Mouse (Mus musculus) bone marrow macrophage, adult 2 months (primary cell): ENCODE measurements around the gene Vwf.
A peak's percentile ranks its signal among the peaks of the same experiment; 100 is the strongest.

Experiments
- CTCF ChIP-seq: IDR thresholded peaks from 2 replicates; pipeline ENCODE4 v1.5.1; 2012; ENCODE audit warnings: low read depth, mild to moderate bottlenecking, low read length, moderate library complexity
- POLR2A ChIP-seq: IDR thresholded peaks from 2 replicates; pipeline ENCODE4 v1.6.1; 2012; ENCODE audit warnings: mild to moderate bottlenecking, low read depth, low read length, borderline replicate concordance

DNA sequence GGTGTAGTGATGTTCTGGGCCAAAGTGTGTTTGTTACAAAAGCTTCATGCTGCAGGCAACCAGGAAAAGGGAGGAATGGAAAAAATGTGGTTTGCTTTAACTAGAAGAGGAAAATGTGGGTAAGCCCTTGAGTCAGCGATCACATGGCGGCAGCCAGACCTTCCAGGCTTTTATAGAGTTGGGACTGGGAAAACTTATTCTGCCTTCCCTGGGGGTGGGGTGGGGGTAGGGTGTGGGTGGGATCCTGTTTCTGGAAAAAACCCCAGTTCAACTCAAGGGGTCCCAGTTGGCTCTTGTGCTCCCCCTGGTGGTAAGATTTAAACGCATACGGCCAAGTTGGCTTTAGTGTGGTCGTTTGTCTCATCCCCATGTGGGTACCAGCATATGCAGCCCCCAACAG is 48.5 kb upstream of the Vwf start:
- no peak for TF ChIP-seq POLR2A
- peak; percentile 97 for TF ChIP-seq CTCF
